Mouse (Mus musculus) limb, embryonic 11.5 days (tissue): ENCODE data around the gene Pikfyve. TPM values are rescaled to one million over a fixed set of nuclear protein-coding genes. Genes with fewer than 3 reads are reported as not detected.
"Not testable (repeated sequence)": the region's sequence is repeated elsewhere in the genome, so short reads cannot be mapped to it uniquely, and the experiment has no call there.

Experiments used
- ATAC-seq: fragments of 200-750 bp; cut with Nextera tagmentation; 2 replicates; pipeline ENCODE4 v1.8.0; 2017; ENCODE audit warnings: low read depth; ENCODE audit not compliant: insufficient number of reproducible peaks, low FRiP score, low TSS enrichment
- DNase-seq: peaks from one replicate; pipeline ENCODE4 v3.0.0-alpha.2; 2015; ENCODE audit warnings: low spot score
- H3K27ac ChIP-seq: fragments of 300-500 bp; sonication (generic); replicated peaks from 2 replicates; pipeline ENCODE4 v1.5.1; 2014; ENCODE audit warnings: low read depth, mild to moderate bottlenecking, low read length
- H3K27me3 ChIP-seq: fragments of 300-500 bp; sonication (generic); 2 replicates; pipeline ENCODE4 v1.6.1; 2014; ENCODE audit warnings: mild to moderate bottlenecking, low read length, mixed read lengths; ENCODE audit not compliant: control insufficient read depth, insufficient read depth
- H3K36me3 ChIP-seq: fragments of 300-500 bp; sonication (generic); 2 replicates; pipeline ENCODE4 v1.6.1; 2014; ENCODE audit warnings: mild to moderate bottlenecking, low read length, moderate library complexity, mixed read lengths; ENCODE audit not compliant: control insufficient read depth, insufficient read depth
- H3K4me1 ChIP-seq: fragments of 300-500 bp; sonication (generic); 2 replicates; pipeline ENCODE4 v1.6.1; 2014; ENCODE audit warnings: low read length, mixed read lengths; ENCODE audit not compliant: control insufficient read depth, insufficient read depth
- H3K4me2 ChIP-seq: fragments of 300-500 bp; sonication (generic); 2 replicates; pipeline ENCODE4 v1.6.1; 2014; ENCODE audit warnings: low read depth, mild to moderate bottlenecking, moderate library complexity; ENCODE audit not compliant: severe bottlenecking
- H3K4me3 ChIP-seq: fragments of 300-500 bp; sonication (generic); 2 replicates; pipeline ENCODE4 v1.5.1; 2014; ENCODE audit warnings: low read depth, low read length
- H3K9ac ChIP-seq: fragments of 300-500 bp; sonication (generic); 2 replicates; pipeline ENCODE4 v1.6.1; 2014; ENCODE audit warnings: mild to moderate bottlenecking, low read length
- H3K9me3 ChIP-seq: fragments of 300-500 bp; sonication (generic); 2 replicates; pipeline ENCODE4 v1.6.1; 2016; ENCODE audit warnings: low read length; ENCODE audit not compliant: control insufficient read depth
- WGBS: fragments of 180-500 bp; shearing (Covaris S2); extraction: QIAGEN DNeasy Blood & Tissue Kit; methylation state at CpG from one replicate; pipeline ENCODE4 v1.1.7; 2014; 5-methylcytosine and 5-hydroxymethylcytosine counted together
- polyA plus RNA-seq: library from polyadenylated mRNA; unstranded; fragments of >200 nt; fragmentation: Nextera tagmentation; extraction: Ambion mirVana; gene quantifications from 2 replicates; pipeline ENCODE4 v1.2.1, GENCODE M21; 2014

The Pikfyve gene
- polyA plus RNA-seq, 1 experiment from 2014 or later: 16.5 TPM

- Histone ChIP-seq H3K36me3 (no peaks in the 10 kb centered on the region; the same call in 1 of the 2 replicates), H3K9me3 (no peaks in the 10 kb centered on the region), H3K27me3 (no peaks in the 10 kb centered on the region), H3K4me1 (no peaks in the 10 kb centered on the region), H3K4me2 (no peak overlapping the region), H3K27ac (no peak overlapping the region), H3K4me3 (no peak overlapping the region), H3K9ac (no peak overlapping the region)
- WGBS: 90% methylated on average over 2 of the region's 2 CpGs
- DNase-seq (no peak), ATAC-seq (no peak)
Observed at GRCm38 (mm10) chr1:65227681-65228080, 41.2 kb downstream of the Pikfyve start.

DNA sequence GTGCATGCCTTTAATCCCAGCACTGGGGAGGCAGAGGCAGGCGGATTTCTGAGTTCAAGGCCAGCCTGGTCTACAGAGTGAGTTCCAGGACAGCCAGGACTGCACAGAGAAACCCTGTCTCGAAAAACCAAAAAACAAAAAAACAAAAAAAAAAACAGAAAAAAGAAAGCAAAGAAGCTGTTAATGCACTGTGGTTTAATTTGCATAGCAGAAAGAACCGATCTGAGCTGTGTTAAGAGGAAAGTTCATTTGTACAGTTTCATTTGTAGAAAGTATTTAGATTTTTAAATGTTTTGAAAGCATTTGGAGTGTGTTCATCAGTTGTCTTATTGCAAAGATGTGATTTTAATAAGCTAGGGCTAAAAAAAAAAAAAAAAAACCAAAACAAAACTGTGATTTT is 43.3 kb downstream of the Pikfyve start:
- not testable (repeated sequence) for H3K9ac ChIP-seq, H3K27ac ChIP-seq, DNase-seq, H3K4me3 ChIP-seq, H3K4me2 ChIP-seq, H3K4me1 ChIP-seq, H3K27me3 ChIP-seq, H3K36me3 ChIP-seq, H3K9me3 ChIP-seq, ATAC-seq
- WGBS: 92% methylated on average over 3 of the region's 3 CpGs

- no peak overlapping the region for H3K4me3 ChIP-seq
- ATAC-seq: no peak
- H3K27ac ChIP-seq: no peak overlapping the region
- no peak overlapping the region for H3K4me2 ChIP-seq
- no peaks in the 10 kb centered on the region for H3K9me3 ChIP-seq
- H3K9ac ChIP-seq: no peak overlapping the region
- DNase-seq: no peak
- H3K27me3 ChIP-seq: no peaks in the 10 kb centered on the region
- no peaks in the 10 kb centered on the region for H3K4me1 ChIP-seq
- H3K36me3 ChIP-seq: peaks cover 4% of the 10 kb centered on the region; the same call in 1 of the 2 replicates
- 98% methylated on average over 1 of the region's 1 CpGs for WGBS
Observed at GRCm38 (mm10) chr1:65230566-65230965, 44.1 kb downstream of the Pikfyve start.

GRCm38 (mm10) chr1:65237712-65238111 is 51.2 kb downstream of the Pikfyve start:
- ATAC-seq (no peak), DNase-seq (no peak)
- H3K9me3 ChIP-seq: no peaks in the 10 kb centered on the region
- H3K4me3 ChIP-seq: no peak overlapping the region
- H3K27ac ChIP-seq: no peak overlapping the region
- no peak overlapping the region for H3K4me2 ChIP-seq
- peaks cover 4% of the 10 kb centered on the region; the same call in 1 of the 2 replicates for H3K36me3 ChIP-seq
- 78% methylated on average over 3 of the region's 3 CpGs for WGBS
- no peaks in the 10 kb centered on the region for H3K27me3 ChIP-seq
- H3K4me1 ChIP-seq: no peaks in the 10 kb centered on the region
- H3K9ac ChIP-seq: no peak overlapping the region

GRCm38 (mm10) chr1:65245637-65246036 is 59.2 kb downstream of the Pikfyve start:
- Histone ChIP-seq H3K4me1 (no peaks in the 10 kb centered on the region), H3K4me3 (no peak overlapping the region), H3K27ac (no peak overlapping the region), H3K9me3 (no peaks in the 10 kb centered on the region), H3K4me2 (no peak overlapping the region), H3K36me3 (no peaks in the 10 kb centered on the region; the same call in 1 of the 2 replicates), H3K27me3 (no peaks in the 10 kb centered on the region), H3K9ac (no peak overlapping the region)
- no peak for ATAC-seq
- no peak for DNase-seq
- 87% methylated on average over 1 of the region's 1 CpGs for WGBS

- Histone ChIP-seq H3K9me3 (no peaks in the 10 kb centered on the region), H3K27ac (no peak overlapping the region), H3K36me3 (no peaks in the 10 kb centered on the region), H3K9ac (no peak overlapping the region), H3K27me3 (no peaks in the 10 kb centered on the region), H3K4me1 (no peaks in the 10 kb centered on the region), H3K4me2 (no peak overlapping the region), H3K4me3 (no peak overlapping the region)
- WGBS: 72% methylated on average over 3 of the region's 3 CpGs
- ATAC-seq (no peak), DNase-seq (no peak)
Observed at GRCm38 (mm10) chr1:65280461-65280860, 94.0 kb downstream of the Pikfyve start.

DNA sequence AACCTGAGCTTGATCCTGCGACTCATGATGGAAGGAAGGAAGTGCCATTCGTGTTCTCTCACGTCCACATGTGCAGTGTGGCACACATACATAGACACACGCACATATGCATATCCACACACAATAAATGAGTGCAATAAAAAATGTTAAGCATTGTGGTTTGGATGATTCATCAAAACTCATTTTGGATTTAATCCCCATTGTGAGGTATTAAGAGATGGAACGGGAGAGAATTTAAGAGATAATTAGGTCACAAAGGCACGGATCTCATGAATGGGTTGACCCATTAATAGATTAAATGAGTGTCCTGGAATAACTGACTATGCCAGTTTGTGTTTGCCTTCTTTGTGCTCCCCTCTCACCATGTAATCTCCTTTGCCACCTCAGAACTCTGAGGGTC is 95.3 kb downstream of the Pikfyve start, which contains the start of gene Pth2r:
Pth2r (plus strand) TSS at position 301 of the 400 bp plus-strand sequence.
- H3K4me2 ChIP-seq: no peak within 1 kb of the TSS
- ATAC-seq (no peak), DNase-seq (no peak)
- no peaks in the 10 kb centered on the region for H3K4me1 ChIP-seq
- no peak within 1 kb of the TSS for H3K27ac ChIP-seq
- no peak within 1 kb of the TSS for H3K9ac ChIP-seq
- H3K36me3 ChIP-seq: no peaks in the 10 kb centered on the region
- WGBS: 86% methylated on average over 6 of the region's 6 CpGs
- no peaks in the 10 kb centered on the region for H3K9me3 ChIP-seq
- H3K4me3 ChIP-seq: no peak within 1 kb of the TSS
- H3K27me3 ChIP-seq: no peaks in the 10 kb centered on the region

- DNase-seq (peak; percentile 56), ATAC-seq (no peak)
- no peak overlapping the region for H3K27ac ChIP-seq
- H3K36me3 ChIP-seq: no peaks in the 10 kb centered on the region
- no peaks in the 10 kb centered on the region for H3K27me3 ChIP-seq
- no peak overlapping the region for H3K4me2 ChIP-seq
- no peak overlapping the region for H3K9ac ChIP-seq
- H3K4me1 ChIP-seq: no peaks in the 10 kb centered on the region
- WGBS: 8% methylated on average over 6 of the region's 6 CpGs
- no peaks in the 10 kb centered on the region for H3K9me3 ChIP-seq
- no peak overlapping the region for H3K4me3 ChIP-seq
Observed at GRCm38 (mm10) chr1:65282766-65283165, 96.3 kb downstream of the Pikfyve start.

GRCm38 (mm10) chr1:65308476-65308875 is 122.0 kb downstream of the Pikfyve start:
- Histone ChIP-seq H3K4me1 (no peaks in the 10 kb centered on the region), H3K36me3 (no peaks in the 10 kb centered on the region), H3K4me3 (no peak overlapping the region), H3K4me2 (no peak overlapping the region), H3K9me3 (no peaks in the 10 kb centered on the region), H3K27me3 (peaks cover 12% of the 10 kb centered on the region), H3K27ac (no peak overlapping the region), H3K9ac (no peak overlapping the region)
- ATAC-seq: no peak
- WGBS: 72% methylated on average over 3 of the region's 3 CpGs
- DNase-seq: no peak
